Mouse (Mus musculus) midbrain, embryonic 15.5 days (tissue): ENCODE results near the gene Gpd1l. TPM values are rescaled to one million over a fixed set of nuclear protein-coding genes. Genes with fewer than 3 reads are reported as not detected.

Experiments used
- ATAC-seq: fragments of 200-750 bp; cut with Nextera tagmentation; replicated peaks from 2 replicates; pipeline ENCODE4 v1.8.0; 2017; ENCODE audit warnings: moderate TSS enrichment
- H3K27ac ChIP-seq: fragments of 300-500 bp; sonication (generic); 2 replicates; pipeline ENCODE4 v1.5.1; 2015; ENCODE audit warnings: mild to moderate bottlenecking, inconsistent platforms
- H3K27me3 ChIP-seq: fragments of 300-500 bp; sonication (generic); replicated peaks from 2 replicates; pipeline ENCODE4 v1.6.1; 2015; ENCODE audit warnings: inconsistent platforms
- H3K36me3 ChIP-seq: fragments of 300-500 bp; sonication (generic); replicated peaks from 2 replicates; pipeline ENCODE4 v1.6.1; 2015; ENCODE audit warnings: inconsistent platforms
- H3K4me1 ChIP-seq: fragments of 300-500 bp; sonication (generic); 2 replicates; pipeline ENCODE4 v1.6.1; 2015; ENCODE audit warnings: inconsistent platforms
- H3K4me2 ChIP-seq: fragments of 300-500 bp; sonication (generic); 2 replicates; pipeline ENCODE4 v1.6.1; 2015; ENCODE audit warnings: inconsistent platforms, mild to moderate bottlenecking, moderate library complexity
- H3K4me3 ChIP-seq: fragments of 300-500 bp; sonication (generic); 2 replicates; pipeline ENCODE4 v1.5.1; 2015; ENCODE audit warnings: mild to moderate bottlenecking, inconsistent platforms
- H3K9ac ChIP-seq: fragments of 300-500 bp; sonication (generic); 2 replicates; pipeline ENCODE4 v1.6.1; 2015; ENCODE audit warnings: mild to moderate bottlenecking, inconsistent platforms
- H3K9me3 ChIP-seq: fragments of 300-500 bp; sonication (generic); 2 replicates; pipeline ENCODE4 v1.6.1; 2016; ENCODE audit warnings: inconsistent platforms
- WGBS: fragments of 180-500 bp; shearing (Covaris S2); methylation state at CpG from one replicate; pipeline ENCODE4 v1.1.7; 2015; ENCODE audit warnings: mixed read lengths; 5-methylcytosine and 5-hydroxymethylcytosine counted together
- polyA plus RNA-seq: library from polyadenylated mRNA; unstranded; fragments of >200 nt; fragmentation: Nextera tagmentation; extraction: Ambion mirVana; gene quantifications from 2 replicates; pipeline ENCODE4 v1.2.1, GENCODE M21; 2015

Gpd1l gene
- polyA plus RNA-seq, 1 experiment from 2014 or later, result 30.9 TPM

DNA sequence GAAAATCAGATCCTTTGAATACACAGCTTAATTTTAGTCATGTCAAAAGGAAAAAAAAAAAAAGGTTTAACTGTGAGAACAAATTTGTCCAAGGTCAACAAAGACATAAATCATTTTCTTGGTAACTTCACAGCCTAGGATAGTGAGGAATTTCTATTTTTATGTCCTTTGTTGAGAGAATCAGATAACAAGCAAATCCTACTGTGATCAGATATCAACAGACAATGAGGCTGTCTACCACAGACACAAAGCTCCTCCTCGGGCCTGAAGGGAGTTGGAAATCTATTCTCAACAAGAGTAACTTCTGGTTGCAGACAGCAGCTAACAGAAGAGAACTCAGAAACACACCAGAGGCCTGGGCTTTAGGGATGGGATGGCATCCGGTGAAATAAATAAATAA is 51.8 kb downstream of the Gpd1l start:
- no peak overlapping the region for H3K4me3 ChIP-seq
- ATAC-seq, result no peak
- H3K27me3 ChIP-seq, result no peaks in the 10 kb centered on the region
- WGBS, result 77% methylated on average over 2 of the region's 2 CpGs
- H3K36me3 ChIP-seq, result no peaks in the 10 kb centered on the region
- no peak overlapping the region for H3K27ac ChIP-seq
- H3K4me1 ChIP-seq, result no peaks in the 10 kb centered on the region
- H3K9ac ChIP-seq, result no peak overlapping the region
- no peaks in the 10 kb centered on the region for H3K9me3 ChIP-seq
- H3K4me2 ChIP-seq, result no peak overlapping the region

- Histone ChIP-seq H3K4me2 (no peak overlapping the region), H3K36me3 (no peaks in the 10 kb centered on the region), H3K4me3 (no peak overlapping the region), H3K9me3 (no peaks in the 10 kb centered on the region), H3K27me3 (no peaks in the 10 kb centered on the region), H3K27ac (no peak overlapping the region), H3K4me1 (no peaks in the 10 kb centered on the region), H3K9ac (no peak overlapping the region)
- ATAC-seq, result no peak
- WGBS, result 74% methylated on average over 11 of the region's 11 CpGs
Measured at GRCm38 (mm10) chr9:114855327-114855726, 78.5 kb downstream of the Gpd1l start.

DNA sequence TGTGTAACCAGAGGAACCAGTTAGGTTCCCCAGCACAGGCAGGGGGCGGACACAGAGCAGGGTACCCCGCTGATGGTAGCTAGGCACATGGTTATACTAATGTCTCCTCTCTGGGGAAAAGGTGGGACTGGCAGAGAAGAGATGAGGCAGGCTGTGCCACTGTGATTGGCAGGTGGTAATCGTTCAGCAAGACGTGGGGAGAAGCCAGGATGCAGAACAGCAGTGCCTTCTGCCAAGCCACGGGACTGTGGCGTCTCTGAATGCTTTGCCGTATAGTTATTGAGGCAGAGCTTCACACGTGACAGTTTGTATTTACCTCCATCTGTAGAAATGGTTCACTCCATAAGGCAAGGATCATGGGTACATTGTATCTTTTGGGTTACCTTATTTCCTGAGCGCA is 79.1 kb downstream of the Gpd1l start:
- no peak overlapping the region for H3K4me2 ChIP-seq
- H3K27me3 ChIP-seq, result no peaks in the 10 kb centered on the region
- WGBS, result 71% methylated on average over 9 of the region's 9 CpGs
- no peaks in the 10 kb centered on the region for H3K4me1 ChIP-seq
- no peaks in the 10 kb centered on the region for H3K9me3 ChIP-seq
- no peak overlapping the region for H3K9ac ChIP-seq
- no peak overlapping the region for H3K27ac ChIP-seq
- H3K36me3 ChIP-seq, result no peaks in the 10 kb centered on the region
- ATAC-seq, result no peak
- H3K4me3 ChIP-seq, result no peak overlapping the region

- H3K4me2 ChIP-seq, result no peak overlapping the region
- 86% methylated on average over 15 of the region's 15 CpGs for WGBS
- H3K4me3 ChIP-seq, result no peak overlapping the region
- H3K9ac ChIP-seq, result no peak overlapping the region
- ATAC-seq, result no peak
- no peak overlapping the region for H3K27ac ChIP-seq
- no peaks in the 10 kb centered on the region for H3K9me3 ChIP-seq
- H3K36me3 ChIP-seq, result no peaks in the 10 kb centered on the region
- H3K27me3 ChIP-seq, result no peaks in the 10 kb centered on the region
- no peaks in the 10 kb centered on the region for H3K4me1 ChIP-seq
Measured at GRCm38 (mm10) chr9:114853336-114853735, 80.5 kb downstream of the Gpd1l start.

- H3K9ac ChIP-seq, result no peak overlapping the region
- H3K36me3 ChIP-seq, result no peaks in the 10 kb centered on the region
- no peaks in the 10 kb centered on the region for H3K27me3 ChIP-seq
- WGBS, result 78% methylated on average over 8 of the region's 8 CpGs
- no peak overlapping the region for H3K4me2 ChIP-seq
- no peak overlapping the region for H3K27ac ChIP-seq
- ATAC-seq, result no peak
- no peaks in the 10 kb centered on the region for H3K4me1 ChIP-seq
- no peaks in the 10 kb centered on the region for H3K9me3 ChIP-seq
- no peak overlapping the region for H3K4me3 ChIP-seq
Measured at GRCm38 (mm10) chr9:114851419-114852190, 82.2 kb downstream of the Gpd1l start.

Other genes starting within 250 kb of the Gpd1l start
- 140 and 154 TPM in 2 replicates for gene Dync1li1, start 245.2 kb downstream of the Gpd1l start, polyA plus RNA-seq
- gene Cmtm6, start 202.9 kb downstream of the Gpd1l start, polyA plus RNA-seq, result 18.3 TPM in 2 replicates
- gene Cmtm7, start 152.1 kb downstream of the Gpd1l start, polyA plus RNA-seq, result 12.2 and 15.2 TPM in 2 replicates
- 7.3 and 7.5 TPM in 2 replicates for gene Cmtm8, start 89.8 kb downstream of the Gpd1l start, polyA plus RNA-seq
- 2.8 and 4.3 TPM in 2 replicates for gene Osbpl10, start 44.6 kb upstream of the Gpd1l start, polyA plus RNA-seq
- 154 and 180 TPM in 2 replicates for gene Rps27rt, start 48.8 kb upstream of the Gpd1l start, polyA plus RNA-seq